Mouse (Mus musculus): ENCODE data around the gene Ccdc71l. TPM values are rescaled to one million over a fixed set of nuclear protein-coding genes. Genes with fewer than 3 reads are reported as not detected.

Ccdc71l gene
- total RNA-seq (2015), result 24.5 and 25.7 TPM in 2 replicates
- 23.9 and 25.9 TPM in 2 replicates for total RNA-seq (2017)

GRCm38 (mm10) chr12:32378528-32379295, at the start of gene Ccdc71l:
TSS of gene Ccdc71l (plus strand) at chr12:32378704.
- ATAC-seq (ENCODE audit: poor library complexity, severe bottlenecking), result peak; percentile 76

DNA sequence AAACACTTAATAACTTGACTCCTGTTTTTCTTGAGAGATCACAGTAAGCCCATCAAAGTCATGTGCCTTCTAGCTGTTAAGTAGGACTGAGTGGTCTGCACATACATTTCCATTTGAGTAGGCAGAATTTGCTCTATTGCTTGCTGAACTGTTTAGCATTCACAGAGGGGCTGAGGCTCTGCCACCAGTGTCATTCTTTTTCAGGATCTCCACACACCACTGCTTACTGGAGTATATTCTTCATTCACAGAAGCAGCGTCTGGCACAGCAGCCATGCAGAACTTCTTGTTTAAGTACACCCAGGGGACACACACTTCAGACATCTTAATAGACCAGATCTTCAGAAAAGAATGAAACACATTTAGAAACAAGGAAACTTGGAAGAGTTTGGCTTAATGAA, 39.4 kb upstream of the Ccdc71l start:
- ATAC-seq (ENCODE audit: poor library complexity, severe bottlenecking), result no peak

DNA sequence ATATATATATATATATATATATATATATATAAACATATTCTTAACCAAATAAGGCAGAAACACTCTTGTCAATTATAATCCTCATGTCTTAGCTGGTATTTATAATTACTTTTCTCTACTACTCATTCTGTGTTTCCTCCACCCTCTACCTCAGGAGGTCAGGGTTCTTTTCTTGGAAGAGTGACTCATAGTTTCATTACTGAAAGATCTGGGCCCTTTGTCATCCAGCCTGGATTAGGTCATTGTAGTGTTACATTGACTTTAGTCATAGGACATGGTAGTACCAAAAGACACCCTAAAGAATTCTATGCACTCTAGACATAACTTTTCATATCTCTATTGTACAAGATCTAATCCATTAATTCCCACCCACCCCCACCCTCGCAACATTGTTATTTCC, 35.0 kb upstream of the Ccdc71l start:
- no peak for ATAC-seq (ENCODE audit: poor library complexity, severe bottlenecking)

DNA sequence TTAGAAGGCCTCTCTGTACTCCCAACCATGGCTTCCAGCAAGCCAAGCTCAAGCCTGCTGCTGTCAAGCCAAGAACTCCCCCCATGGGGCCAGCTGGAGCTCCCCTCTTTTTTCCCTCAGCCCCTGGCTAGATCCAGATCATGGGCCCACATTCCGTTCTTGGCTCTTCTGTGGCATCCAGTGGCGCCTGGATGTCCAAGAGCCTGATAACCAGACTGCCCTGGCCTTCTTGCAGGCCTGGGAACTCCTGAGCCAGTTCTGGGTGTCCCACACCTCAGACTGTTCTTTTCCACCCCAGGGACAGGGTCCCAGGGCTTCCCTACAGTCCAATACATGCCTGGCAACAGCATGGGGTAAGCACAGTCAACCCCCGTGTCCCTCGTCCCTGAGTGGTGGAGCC, 32.4 kb upstream of the Ccdc71l start:
- no peak for ATAC-seq (ENCODE audit: poor library complexity, severe bottlenecking)

DNA sequence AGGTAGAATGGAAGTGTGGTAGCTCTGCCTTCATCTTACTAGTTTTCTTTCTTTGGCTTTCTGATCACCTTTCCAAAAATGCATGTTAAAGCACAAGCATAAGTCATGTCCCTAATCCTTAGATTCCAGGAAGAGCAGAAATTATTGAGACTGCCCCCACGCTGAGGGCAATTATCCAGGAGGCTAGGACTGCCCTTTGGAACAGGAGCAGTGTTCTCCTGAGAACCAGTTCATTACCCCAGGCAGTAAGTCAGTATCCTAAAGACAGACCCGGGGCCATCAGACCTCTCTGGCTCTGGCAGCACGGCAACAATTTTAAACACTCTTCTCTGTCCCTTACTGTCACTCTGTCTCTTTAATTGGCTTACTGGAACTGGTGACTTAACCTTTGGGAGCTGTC, 30.0 kb upstream of the Ccdc71l start:
- no peak for ATAC-seq (ENCODE audit: poor library complexity, severe bottlenecking)

- no peak for ATAC-seq (ENCODE audit: poor library complexity, severe bottlenecking)
Measured at GRCm38 (mm10) chr12:32351874-32352273, 26.6 kb upstream of the Ccdc71l start.

- peak; percentile 78 for ATAC-seq (ENCODE audit: poor library complexity, severe bottlenecking)
Measured at GRCm38 (mm10) chr12:32379296-32379725, 807 bp downstream of the Ccdc71l start.

DNA sequence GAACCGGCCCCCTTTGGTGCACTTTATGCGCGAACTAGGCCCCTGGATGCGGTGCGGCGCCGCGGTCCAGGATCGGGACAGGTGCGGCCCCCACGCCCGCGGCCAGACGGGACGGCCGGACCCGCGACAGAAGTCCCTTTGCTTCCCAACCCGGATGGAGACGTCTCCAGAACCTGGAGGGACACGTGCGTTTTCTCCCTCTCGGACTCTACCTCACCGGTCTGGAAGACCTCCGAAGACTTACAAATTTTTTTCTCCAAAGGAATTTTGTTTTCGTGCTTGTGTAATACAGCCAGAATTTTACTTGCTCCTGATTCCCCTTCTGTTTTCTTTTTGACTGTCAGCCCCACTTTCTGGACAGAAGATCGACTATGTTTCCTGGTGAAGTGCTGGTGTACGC, 1.2 kb downstream of the Ccdc71l start:
- ATAC-seq (ENCODE audit: poor library complexity, severe bottlenecking), result no peak

- ATAC-seq (ENCODE audit: poor library complexity, severe bottlenecking), result no peak
Measured at GRCm38 (mm10) chr12:32380457-32380856, 2.0 kb downstream of the Ccdc71l start.

DNA sequence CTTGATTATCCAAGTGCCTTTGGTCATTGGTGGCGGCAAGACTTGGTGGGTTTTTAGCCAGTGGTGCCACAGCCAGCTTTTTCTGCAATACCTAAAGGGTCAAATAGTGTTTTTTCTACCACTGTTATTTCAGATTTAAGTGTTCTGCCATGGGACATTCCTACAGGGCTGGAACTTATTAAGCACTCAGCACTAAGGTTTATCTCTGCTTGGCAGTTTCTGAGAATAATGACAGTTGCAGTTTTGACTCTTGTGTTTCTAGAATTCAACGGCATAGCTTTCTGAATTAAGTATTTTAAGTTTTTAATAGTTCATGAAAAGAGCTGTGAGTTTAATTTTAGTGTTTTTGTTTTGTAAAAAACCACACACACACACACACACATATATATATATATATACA, 2.5 kb downstream of the Ccdc71l start:
- ATAC-seq (ENCODE audit: poor library complexity, severe bottlenecking), result no peak

DNA sequence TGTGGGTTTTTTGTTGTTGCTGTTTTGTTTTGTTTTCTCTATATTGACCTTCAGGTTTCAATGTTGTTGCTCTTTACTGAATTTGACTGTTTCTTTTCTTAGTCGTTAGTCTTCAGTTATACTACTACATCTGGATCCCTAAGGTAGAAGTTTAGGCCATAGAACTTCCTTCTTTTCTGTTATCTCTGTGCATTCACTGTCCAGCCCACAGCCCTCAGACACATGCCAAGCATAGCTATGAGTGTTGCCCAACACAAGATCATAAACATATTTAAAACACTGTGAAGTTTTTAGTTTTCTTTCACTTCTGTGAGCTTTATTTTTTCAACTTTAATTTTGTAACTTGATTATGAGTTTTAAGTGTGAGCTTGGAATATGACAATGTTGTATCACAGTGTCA, 41.0 kb downstream of the Ccdc71l start:
- no peak for ATAC-seq (ENCODE audit: poor library complexity, severe bottlenecking)

DNA sequence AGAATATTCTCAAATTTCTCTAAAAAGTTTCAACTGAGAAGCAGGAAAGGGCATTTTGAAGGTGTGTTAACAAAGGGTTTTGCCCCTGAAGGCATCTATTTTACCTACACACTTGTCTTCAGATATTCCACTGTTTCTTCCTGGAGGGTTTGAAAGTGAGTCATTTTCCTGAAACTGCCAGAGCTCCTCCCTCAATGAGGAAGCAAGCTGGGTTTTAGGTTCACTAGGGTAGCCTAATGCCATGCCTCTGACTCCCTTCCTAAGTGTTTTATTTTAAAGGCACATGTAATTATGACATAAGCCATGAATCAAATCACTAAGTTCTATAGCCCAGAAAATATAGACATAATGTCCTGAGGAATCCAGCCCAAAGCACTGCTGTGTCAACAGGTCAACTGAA, 49.3 kb downstream of the Ccdc71l start:
- ATAC-seq (ENCODE audit: poor library complexity, severe bottlenecking), result no peak

- ATAC-seq (ENCODE audit: poor library complexity, severe bottlenecking), result peak; percentile 76
Measured at GRCm38 (mm10) chr12:32431004-32431403, 52.5 kb downstream of the Ccdc71l start.

Other genes starting within 250 kb of the Ccdc71l start
- gene Pik3cg, start 170.0 kb upstream of the Ccdc71l start, total RNA-seq (2015), result 122 and 129 TPM in 2 replicates
- gene Pik3cg, start 170.0 kb upstream of the Ccdc71l start, total RNA-seq (2017), result 57.3 and 67.7 TPM in 2 replicates